Mouse (Mus musculus) urinary bladder, adult 2 months (tissue): ENCODE measurements around the gene Hoxd10. TPM values are rescaled to one million over a fixed set of nuclear protein-coding genes. Genes with fewer than 3 reads are reported as not detected.

Source experiments
- DNase-seq: peaks from one replicate; pipeline ENCODE4 v3.0.0; 2022; ENCODE audit warnings: low spot score
- polyA plus RNA-seq: library from polyadenylated mRNA; depleted of rRNA; stranded (reverse); fragments of >200 nt; gene quantifications from 2 replicates; pipeline ENCODE4 v1.2.3, GENCODE M21; 2012

Hoxd10 gene
- polyA plus RNA-seq, 1 experiment, result 13.5 TPM

DNA sequence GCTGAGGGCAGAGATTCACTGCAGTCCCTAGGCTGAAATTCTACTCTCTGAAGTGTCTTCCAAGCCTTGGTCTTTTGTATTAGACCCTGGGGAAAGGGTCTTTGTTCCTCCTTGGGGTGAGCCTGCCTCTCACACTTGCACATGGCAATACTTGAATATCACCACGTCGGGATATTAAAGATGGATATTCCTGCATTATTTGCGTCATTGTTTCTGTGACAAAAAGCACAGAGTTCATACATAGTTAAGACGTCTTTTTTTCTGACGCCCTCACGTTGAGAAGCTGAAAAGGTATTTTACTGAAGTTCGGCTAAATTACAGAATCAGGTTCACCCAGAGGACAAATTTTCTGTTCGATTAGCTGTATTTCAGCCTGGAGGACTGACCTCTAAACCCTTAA is 38.6 kb downstream of the Hoxd10 start:
- no peak for DNase-seq

DNA sequence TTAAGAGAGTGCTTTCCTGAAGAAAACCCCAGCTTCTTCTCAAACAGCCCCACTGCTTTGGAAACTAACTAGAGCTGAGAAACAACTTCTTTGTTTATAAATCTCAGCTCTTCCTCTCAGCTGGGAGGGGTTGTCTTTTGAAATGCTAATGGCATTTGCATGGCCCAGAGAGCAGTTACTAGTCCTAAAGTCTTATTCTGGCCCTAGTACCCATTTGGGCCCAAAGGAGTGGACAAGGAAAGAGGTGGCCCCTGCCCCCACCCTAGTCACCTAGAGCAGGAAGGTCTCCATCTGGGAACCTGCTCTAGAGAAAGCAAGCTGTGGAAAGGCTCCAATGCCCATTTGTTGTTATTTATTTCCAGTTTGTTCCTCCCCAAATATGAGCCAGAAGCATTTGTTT is 39.3 kb downstream of the Hoxd10 start:
- DNase-seq, result no peak

DNA sequence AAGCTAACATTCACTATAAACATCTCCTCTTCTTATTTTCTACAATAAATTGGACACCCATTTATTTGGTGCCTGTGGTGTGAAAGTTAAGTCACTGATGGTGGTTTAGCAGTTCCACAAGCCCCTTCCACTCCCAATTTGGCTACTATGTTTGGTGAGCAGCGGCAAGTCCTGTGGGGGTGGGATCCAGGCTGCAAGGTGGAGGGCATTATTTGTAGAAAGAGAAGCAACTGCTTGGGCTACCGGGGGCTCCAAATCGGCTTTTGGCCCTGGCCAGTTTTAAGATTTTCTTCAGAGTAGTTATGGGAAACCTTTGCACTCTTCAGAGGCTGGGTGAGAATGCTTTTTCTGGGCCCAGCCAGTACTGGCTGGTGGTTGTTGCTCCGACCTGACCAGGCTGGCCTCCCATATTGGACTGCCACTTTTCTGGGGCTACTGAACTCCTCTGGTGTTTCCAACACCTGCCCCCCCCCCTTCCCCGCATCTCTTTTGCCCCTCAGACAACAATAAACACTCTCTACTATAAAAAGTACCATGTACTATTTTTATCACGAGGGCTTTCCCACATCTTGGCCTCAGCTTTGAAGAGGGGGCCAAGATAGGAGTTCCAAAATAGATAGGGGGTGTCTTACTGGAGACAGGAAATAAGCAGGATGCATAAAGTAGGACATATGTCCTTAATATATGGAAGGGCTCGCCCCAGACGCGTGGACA is 40.2 kb downstream of the Hoxd10 start:
- DNase-seq, result no peak

DNA sequence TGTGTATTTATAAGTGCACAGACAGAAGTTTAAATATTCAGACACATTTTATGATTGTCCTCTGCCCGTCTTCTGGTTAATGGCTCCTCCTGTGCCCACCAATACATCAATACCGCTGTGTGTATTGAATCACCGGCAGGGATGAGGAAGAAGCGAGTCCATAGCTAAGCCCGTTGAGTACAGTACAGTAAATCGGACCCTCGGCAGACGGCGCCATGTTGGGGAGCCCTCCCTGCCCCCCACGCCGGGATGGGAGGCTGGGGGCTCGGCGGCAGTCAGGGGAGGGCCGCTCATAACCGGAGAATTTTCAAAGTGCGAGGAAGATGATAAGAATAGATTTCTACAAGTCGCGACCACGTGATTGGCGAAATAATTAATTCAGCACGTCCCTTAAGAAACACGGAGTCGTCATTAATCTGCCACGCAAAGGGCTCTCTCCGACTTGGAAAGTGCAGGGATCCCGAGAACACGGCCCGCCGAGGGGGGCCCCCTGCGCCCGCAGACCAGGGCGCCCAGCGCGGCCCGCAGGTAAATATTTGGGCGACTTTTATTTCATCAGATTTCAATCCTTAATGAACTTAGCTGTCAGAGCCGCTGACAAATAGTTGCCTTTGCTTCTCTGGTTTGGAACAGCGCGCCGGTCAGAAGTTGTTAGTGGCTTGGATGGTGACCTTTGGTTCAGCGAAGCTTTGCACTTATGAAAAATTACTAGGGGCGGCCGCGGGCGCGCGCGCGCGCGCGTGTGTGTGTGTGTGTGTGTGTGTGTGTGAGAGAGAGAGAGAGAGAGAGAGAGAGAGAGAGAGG is 41.0 kb downstream of the Hoxd10 start:
- DNase-seq, result no peak

DNA sequence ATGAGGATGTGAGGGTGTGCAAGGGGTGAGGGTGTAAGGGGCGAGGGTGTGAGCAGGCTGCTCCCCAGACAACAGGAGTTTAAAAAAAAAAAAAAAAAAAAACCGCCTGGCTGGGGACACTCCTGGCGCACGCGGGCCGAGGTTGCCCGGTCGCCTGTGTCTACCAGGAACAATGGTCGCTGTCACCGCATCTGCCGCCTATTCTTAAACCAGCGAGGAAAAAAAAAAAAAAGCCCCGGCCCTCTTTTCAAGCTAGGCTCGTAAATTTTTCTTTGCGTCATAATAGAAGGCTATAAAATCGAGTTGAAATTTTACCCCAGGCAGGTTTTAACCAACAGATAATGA is 41.6 kb downstream of the Hoxd10 start:
- no peak for DNase-seq

DNA sequence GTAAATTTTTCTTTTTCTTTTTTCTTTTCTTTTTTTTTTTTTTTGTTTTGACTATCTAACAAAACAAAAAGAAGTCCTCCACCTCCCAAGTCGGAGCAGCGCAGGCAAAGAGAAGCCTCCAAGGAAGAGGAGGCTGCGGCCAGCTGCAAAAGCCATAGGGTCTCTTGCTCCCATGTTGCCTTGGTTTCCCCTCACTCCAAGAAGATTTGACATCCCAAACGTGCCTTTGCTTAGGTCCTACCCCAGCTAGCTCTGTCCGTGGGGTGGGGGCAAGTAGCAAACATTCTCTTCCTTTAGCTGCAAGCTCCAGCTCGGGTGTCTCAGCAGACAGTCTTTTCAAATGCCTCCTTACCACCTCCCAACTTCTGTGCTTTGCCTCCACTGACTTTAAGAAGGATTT is 42.0 kb downstream of the Hoxd10 start:
- DNase-seq, result no peak

DNA sequence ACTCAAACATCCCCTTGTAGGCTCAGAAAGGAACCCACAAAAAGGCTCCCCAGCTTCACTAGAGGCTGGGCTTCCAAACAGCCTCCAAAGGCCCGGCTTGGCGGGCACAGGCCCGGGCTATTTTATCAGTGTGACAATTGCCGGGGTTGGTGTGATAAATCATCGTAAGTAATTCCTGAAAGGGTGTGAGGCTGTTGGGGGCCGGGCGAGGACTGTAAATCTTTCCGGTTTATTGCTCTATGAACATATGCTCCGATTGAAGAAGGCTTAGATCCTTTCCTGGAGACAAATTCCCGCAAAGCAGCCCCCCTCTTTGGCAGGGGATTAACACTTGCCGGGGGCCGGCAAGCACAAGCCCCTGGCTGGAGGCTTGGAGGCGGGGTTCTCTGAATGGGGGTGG is 42.7 kb downstream of the Hoxd10 start:
- no peak for DNase-seq

DNA sequence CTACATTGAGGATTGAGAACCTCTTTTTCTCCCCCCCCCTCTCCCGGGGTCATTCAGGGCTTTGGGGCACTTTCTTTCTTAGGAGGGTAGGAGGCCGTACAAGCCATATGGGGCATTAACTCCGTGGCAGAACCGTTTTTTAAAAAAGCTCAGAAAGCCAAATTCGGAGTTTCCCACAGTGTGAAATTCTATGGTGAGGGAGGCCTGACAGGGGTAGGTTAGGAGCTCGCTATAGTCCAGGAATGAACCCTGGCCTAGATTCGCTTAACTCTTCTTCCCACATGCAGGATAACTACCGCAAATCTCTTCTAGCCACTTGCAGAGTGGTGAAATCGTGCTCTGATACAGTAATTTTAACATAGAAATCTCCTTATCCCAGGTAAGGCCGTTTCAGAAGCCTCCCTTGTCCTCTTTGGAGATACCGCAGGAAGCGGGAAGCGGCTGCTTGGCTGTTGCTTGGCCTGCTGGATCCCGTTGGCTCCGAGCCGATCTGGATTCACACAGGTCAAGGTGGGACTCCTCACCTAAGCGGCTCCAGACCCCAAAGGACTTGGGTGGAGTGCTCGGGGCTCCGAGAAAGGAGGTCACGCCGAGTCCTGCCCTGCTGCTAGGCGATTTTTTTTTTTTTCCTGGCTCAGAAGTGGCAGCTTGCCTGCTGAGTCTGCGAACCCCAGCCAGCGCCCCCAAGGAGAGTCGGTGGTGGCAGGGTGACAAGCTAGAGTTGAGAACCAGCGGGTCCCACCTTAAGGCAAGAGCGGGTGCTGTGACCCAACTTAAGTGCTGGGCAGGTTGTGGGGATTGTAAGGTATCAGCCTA is 43.5 kb downstream of the Hoxd10 start:
- no peak for DNase-seq

DNA sequence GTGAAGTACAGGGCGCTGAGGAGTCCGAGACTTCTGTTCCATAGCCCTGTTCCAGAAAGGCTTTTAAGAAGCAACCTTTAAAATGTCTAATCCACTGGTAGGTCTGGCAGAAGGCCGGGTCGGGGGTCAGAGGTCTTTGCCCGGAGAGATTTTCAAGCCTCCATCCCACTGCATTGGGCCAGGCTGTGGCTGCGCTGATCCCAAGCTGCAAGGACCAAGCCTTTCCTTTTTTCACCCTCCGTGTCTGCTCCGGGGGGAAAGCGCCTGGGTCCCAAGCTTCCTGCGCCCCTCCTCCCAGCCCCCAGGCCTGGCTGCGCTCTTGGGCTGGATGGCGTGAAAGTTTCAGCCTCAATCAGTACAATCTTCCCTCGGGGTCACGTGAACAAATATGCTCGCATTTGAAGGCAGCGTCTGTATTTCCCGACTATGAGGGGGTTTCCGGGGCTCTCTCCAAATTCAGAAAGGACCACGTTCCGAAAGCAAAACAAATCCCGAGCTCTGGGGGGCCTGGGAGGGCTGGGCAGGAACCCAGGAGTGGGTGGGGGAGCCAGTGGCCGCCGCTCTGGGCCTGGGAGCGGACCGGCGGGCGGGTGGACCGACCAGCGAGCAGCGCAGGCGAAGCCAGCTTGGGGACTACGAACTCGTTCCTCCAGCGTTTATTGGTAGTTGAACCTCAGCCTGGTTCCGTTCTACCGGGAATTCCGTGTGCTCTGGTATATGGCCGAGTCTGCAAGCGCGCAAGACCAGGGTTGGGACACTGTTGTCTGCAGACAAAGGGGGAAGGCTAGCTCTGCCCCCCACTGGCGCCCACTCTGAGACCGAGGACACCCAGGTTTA is 44.3 kb downstream of the Hoxd10 start:
- DNase-seq, result no peak

DNA sequence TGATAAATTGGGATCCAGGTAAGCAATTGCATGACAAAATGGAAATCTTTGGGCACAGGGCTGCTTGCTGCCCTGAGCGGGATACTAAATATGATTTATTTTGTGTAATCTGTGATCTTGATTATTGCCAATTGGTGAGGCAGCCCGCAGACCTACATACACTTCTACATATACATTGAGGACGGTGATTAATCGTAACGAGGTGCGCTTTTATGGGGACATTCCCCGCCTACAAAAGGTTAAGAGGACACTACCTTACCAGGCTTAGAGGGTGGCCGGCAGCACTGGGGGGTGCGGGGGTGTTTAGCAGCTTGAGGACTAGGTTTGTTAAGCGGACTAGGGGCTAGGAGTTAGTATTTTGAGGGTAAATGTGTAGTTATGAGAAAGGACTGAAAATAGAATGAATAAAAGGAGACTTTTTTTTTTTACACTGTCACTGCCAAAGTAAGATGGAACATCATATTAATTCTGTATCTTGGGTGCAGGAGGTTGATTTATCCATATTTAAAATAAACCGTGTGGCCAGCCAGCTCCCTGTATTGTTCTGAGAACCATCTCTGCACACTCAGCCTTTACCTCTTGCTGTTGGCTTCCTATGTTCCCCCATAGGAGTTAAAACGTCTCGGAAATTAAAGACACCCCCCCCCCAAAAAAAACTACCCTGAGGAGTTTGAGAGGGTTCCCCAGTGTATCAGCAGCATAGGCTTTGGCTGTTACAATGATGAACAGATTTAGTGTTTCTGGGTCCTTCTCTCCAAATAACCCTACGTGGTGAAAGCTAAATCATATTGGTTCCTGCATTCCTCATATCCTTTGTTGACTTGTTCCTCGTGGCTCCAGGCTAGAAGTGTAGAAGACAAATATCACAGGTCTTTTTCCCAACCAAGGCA is 45.2 kb downstream of the Hoxd10 start:
- DNase-seq, result no peak

DNA sequence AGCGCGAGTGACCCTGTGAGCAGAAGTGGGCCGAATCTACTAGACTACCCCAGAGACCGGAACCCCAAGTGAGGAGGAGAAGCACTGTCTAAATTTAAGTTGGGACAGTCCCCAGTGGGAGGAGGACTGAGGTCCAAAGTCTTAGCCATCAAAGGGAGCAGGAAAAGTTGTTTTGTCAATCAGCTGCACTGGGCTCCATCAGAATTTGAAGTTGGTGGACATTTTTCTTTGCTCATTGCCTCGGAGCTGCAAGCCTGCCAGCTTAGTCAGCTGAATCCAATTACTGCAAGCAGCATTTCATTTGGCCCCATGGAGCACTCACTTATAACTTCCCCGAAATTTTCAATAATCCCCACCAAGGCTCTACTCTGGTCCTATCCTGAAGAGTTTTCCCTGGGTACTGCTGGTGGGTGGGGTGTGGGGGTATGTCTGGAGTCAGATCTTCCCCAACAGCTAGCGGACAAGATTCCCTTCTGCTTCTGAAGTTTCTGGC is 45.9 kb downstream of the Hoxd10 start:
- DNase-seq, result no peak

DNA sequence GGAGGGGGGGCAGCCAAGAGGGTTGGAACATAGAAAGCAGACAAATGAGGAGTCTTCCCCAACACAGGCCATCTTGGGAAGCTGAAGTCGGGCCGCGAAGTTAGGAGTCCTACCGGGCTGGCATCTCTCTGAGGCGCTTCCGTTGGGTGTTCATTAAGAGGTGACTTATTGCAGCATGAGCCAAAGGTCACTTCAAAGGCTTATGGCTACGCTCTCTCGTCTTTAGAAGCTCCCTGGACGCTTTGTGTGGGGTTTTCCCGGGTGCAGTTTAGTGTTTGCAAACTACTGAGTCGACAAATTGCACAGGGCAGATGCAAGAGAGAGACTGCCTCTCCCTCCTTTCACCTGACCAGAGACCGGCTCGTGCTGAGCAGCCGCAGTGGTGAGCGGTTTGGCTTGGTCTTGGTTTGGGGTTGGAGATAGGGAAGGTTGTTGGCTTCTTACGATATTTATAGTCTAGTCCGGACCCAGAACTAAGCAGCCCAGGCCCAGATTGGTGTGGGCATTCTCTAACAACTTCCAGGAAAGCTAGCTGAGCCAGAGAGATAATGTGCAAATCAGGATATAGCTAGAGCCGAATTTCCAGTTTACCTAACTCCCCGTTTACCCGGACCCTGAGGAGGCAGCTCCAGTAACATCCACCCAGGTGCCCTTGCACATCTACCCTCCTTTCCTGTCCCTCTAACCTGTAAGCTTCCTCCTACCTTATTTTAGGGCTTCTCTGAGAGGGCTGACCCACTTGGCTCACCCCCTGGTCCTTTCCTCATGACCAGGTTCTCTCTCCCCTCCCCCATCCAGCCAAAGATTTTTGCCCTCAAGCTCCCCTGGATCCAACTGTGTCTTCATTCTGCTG is 47.1 kb downstream of the Hoxd10 start:
- DNase-seq, result no peak

DNA sequence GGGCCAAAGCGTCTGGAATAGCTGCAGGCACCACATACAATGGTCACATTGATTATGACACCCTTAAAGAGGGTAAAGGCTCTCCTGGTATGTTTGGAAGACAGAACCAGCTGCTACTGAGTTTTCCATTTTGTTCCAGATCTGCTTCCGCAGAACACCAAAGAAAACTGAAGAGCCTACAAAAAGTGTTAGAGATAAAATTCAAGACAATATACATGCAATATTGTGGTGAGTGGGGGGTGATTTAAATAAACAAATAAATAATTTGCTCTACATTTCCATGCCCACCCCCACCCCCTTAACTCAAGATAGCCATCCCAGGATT is 47.7 kb downstream of the Hoxd10 start:
- no peak for DNase-seq

DNA sequence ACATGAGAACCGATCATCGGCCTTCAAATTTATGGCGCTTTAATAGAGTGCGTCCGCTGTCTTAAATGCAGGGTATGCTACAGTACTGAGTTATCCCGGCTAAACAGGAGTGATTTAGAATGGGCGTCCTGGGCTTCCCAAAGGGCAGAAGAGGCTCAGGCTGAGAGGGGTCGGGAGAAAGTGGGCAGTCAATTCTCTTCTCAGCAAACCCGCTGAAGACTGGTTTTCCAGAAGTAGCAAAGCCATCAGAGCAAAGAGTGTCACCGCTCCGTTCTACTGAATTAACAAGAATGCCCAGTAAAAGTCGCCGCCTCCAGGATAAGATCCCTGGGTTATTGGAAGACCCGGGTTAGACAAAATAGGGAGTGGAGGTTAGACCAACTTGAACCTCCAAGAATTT is 48.1 kb downstream of the Hoxd10 start:
- DNase-seq, result no peak

DNA sequence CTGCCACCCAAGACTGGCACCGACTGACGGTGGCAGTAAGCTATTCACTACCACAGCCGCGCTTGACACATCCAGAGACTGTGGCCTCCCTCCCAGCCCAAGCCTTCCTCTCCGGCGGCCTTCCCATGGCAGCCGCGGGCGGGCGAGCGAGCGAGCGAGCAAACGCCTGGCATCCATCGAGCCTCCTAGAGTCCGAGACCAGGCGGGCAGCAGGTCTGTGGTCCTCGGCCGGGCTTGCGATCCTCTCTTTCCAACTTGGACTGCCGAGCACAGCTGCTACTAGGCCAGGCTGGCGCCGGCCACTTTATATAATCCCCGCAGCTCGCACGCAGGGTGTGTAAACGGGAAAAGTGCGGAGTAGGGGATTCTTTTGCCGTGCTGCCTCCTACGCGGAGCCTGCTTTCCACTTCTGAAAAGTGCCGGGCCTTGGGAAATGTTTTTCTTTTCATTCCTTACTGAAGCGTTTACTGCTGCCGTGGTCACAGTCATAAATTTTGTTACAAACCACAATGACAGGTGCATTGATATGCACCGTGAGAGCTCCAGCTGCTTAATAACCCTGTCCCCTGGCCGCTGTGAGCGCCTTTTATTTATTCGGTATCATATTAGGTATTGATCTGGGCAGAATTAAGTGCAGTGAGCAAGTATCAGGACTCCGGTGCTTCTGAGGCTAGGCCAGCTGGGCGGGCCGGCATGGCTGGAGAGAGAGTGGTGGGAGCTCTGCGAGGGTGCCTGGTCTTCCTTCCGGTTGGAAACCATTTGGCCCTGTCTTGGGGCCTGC is 48.8 kb downstream of the Hoxd10 start:
- no peak for DNase-seq

DNA sequence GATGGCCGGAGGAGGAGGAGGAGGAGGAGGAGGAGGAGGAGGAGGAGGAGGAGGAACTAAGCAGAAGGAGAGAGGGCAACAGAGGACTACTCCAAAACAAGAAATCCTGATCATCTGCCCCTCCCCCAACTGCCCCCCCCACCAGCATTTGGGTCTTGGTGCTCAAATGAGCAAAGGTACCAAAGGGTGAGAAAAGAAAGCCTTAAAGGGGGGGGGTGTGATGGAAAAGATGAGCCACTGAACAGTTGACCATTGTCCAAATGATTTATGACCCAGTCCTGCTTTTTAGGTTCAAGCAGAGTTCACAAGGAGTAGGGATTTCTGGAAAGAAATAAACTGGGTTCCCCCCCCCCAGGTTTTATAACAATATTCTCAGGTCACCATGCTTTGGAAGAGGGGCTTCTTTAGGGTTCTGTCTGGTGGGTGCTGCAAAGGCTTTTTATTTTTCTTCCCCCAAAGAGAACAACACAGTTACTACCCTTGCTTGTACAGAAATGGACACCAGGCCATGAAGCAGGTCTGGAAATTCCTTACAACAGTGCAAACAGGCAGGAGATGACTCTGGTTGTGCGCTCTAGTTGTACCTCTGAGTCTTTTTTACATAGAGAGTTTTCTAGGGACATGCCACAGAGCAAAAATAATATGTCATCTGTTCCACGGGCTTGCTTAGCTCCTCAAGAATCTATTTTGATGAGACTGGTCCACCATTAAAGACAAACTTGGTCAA is 49.7 kb downstream of the Hoxd10 start:
- DNase-seq, result no peak

DNA sequence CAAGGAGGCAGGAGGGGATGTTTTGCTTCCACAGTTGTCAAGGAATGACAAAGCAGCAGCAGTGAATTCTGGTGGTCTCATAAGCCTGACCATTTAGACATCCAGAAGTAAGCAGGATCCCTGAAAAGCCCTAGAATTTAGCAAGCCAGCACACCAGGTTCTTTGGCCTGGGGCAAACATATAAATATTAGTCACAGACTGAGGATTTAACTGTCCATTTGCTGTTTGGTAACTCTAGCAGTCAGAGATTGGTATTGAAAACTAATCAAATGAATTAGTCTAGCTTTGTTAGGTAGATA is 50.2 kb downstream of the Hoxd10 start:
- no peak for DNase-seq
